Mouse (Mus musculus) CH12.LX (cell line): ENCODE results near the gene Ormdl2. TPM values are rescaled to one million over a fixed set of nuclear protein-coding genes. Genes with fewer than 3 reads are reported as not detected.

Experiments used
- DNase-seq: peaks from one replicate; pipeline ENCODE4 v3.0.0-alpha.2; 2013; ENCODE audit errors: extremely low read depth
- H3K27ac ChIP-seq: 2 replicates; pipeline ENCODE4 v1.5.1; 2012; ENCODE audit warnings: low read depth, mild to moderate bottlenecking, control low read depth, moderate library complexity; ENCODE audit not compliant: insufficient read depth
- H3K27me3 ChIP-seq: replicated peaks from 2 replicates; pipeline ENCODE3; 2012; ENCODE audit warnings: inconsistent platforms
- H3K36me3 ChIP-seq, 2 experiments: replicated peaks in 1 of 2; 2 replicates each; pipeline versions ENCODE3 to v1.6.1; 2012; ENCODE audit warnings: inconsistent platforms in 1 of 2, low read length in 1 of 2, mild to moderate bottlenecking in 1 of 2, mixed read lengths in 1 of 2, moderate library complexity in 1 of 2; ENCODE audit not compliant: control insufficient read depth in 1 of 2, insufficient read depth in 1 of 2
- H3K4me1 ChIP-seq, 2 experiments: 2 replicates each; pipeline ENCODE4 v1.6.1; 2012; ENCODE audit warnings: inconsistent platforms in 1 of 2, moderate library complexity in 1 of 2; ENCODE audit not compliant: insufficient read depth in 2 of 2, control insufficient read depth in 1 of 2
- H3K4me2 ChIP-seq: 2 replicates; pipeline ENCODE4 v1.6.1; 2012; ENCODE audit warnings: low read depth, mild to moderate bottlenecking, control low read depth; ENCODE audit not compliant: poor library complexity, insufficient read depth, severe bottlenecking
- H3K4me3 ChIP-seq, 3 experiments: fragments of 150-350 bp in 1 of 3; sonication (generic) in 1 of 3; replicated peaks in 1 of 3; 2 replicates each; pipeline versions ENCODE3 to v1.5.1; 2011 to 2012; ENCODE audit warnings: low read depth in 2 of 3, low read length in 2 of 3, mild to moderate bottlenecking in 2 of 3, moderate library complexity in 2 of 3, control low read depth in 1 of 3, improper control_type of control experiment in 1 of 3, inconsistent platforms in 1 of 3, mixed read lengths in 1 of 3; ENCODE audit not compliant: poor library complexity in 1 of 3
- H3K79me2 ChIP-seq: replicated peaks from 2 replicates; pipeline ENCODE4 v1.6.1; 2012; ENCODE audit warnings: mild to moderate bottlenecking, moderate library complexity; ENCODE audit not compliant: control insufficient read depth, poor library complexity, insufficient read depth, severe bottlenecking; ENCODE audit errors: extremely low read depth
- H3K9ac ChIP-seq: 2 replicates; pipeline ENCODE4 v1.6.1; 2012; ENCODE audit warnings: low read depth, mild to moderate bottlenecking, control low read depth, moderate library complexity; ENCODE audit not compliant: insufficient read depth
- H3K9me3 ChIP-seq: replicated peaks from 2 replicates; pipeline ENCODE3; 2012; ENCODE audit warnings: low read length, inconsistent platforms, mixed read lengths
- CHD1 ChIP-seq: IDR thresholded peaks from 2 replicates; pipeline ENCODE4 v1.6.1; 2012; ENCODE audit warnings: low read depth, low read length, improper control_type of control experiment, inconsistent platforms
- CHD2 ChIP-seq: IDR thresholded peaks from 2 replicates; pipeline ENCODE4 v1.6.1; 2011; ENCODE audit warnings: low read length, improper control_type of control experiment
- CTCF ChIP-seq, 2 experiments: IDR thresholded peaks in 1 of 2; conservative IDR thresholded peaks in 1 of 2; 2 replicates each; pipeline ENCODE4 v1.5.1; 2011 to 2012; ENCODE audit warnings: low read depth in 2 of 2, low read length in 2 of 2, improper control_type of control experiment in 1 of 2, inconsistent platforms in 1 of 2, mild to moderate bottlenecking in 1 of 2, moderate library complexity in 1 of 2
- PAX5 ChIP-seq: IDR thresholded peaks from 2 replicates; pipeline ENCODE4 v1.6.1; 2012; ENCODE audit warnings: low read length, inconsistent platforms, mixed read lengths
- RAD21 ChIP-seq: IDR thresholded peaks from 2 replicates; pipeline ENCODE4 v1.6.1; 2011; ENCODE audit warnings: low read depth, mild to moderate bottlenecking, low read length, improper control_type of control experiment, moderate library complexity
- SMC3 ChIP-seq: IDR thresholded peaks from 2 replicates; pipeline ENCODE4 v1.6.1; 2011; ENCODE audit warnings: low read depth, low read length, improper control_type of control experiment
- dilution Hi-C: fragments of 300-500 bp; cut with MboI; formaldehyde crosslinking; loops from 2 replicates; pipeline ENCODE4 v1.14.3; 2020; ENCODE audit warnings: low sequenced_read_pairs; ENCODE audit not compliant: extremely low pct_unique_long_range_greater_than_20kb, extremely low pct_ligation_motif_present
- in situ Hi-C: fragments of 300-500 bp; cut with MboI; formaldehyde crosslinking; loops from 3 replicates; pipeline ENCODE4 v1.14.3; 2019; ENCODE audit warnings: low sequenced_read_pairs, low pct_ligation_motif_present, low pct_unique_long_range_greater_than_20kb, mixed read lengths
- polyA plus RNA-seq: library from polyadenylated mRNA; unstranded; fragments of >175 nt; gene quantifications from 2 replicates; pipeline ENCODE4 v1.2.1, GENCODE M21; 2012; ENCODE audit warnings: low read depth; ENCODE audit not compliant: insufficient read length
- total RNA-seq, 2 experiments: library from RNA; depleted of rRNA; stranded (reverse); fragments of 300-350 nt in 1 of 2; fragments of >200 nt in 1 of 2; gene quantifications; 2 replicates each; pipeline ENCODE4 v1.2.3; 2012 to 2014

Ormdl2 gene
- total and polyA plus RNA-seq, 3 experiments: 56.1 to 116 (median 65.8) TPM

DNA sequence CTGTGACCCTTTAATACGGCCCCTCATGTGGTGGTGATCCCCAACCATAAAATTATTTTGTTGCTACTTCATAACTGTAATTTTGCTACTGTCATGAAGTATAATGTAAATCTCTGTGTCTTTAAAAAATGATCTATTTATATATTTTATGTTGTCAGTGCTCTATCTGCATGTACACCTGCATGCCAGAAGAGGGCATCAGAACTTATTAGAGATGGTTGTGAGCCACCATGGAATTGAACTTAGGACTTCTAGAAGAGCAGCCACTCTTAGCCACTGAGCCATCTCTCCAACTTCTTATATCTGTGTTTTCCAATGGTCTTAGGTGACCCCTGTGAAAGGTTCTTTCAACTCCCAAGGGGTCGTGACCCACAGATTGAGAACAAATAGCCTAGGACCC lies 48.5 kb downstream of the Ormdl2 start:
- peak; percentile 22 for DNase-seq
- Histone ChIP-seq H3K79me2 (no peaks in the 10 kb centered on the region), H3K9me3 (peaks cover 3% of the 10 kb centered on the region), H3K27ac (no peak overlapping the region), H3K4me2 (no peak overlapping the region), H3K4me3 (no peak overlapping the region), H3K4me1 (no peaks in the 10 kb centered on the region), H3K9ac (no peak overlapping the region), H3K27me3 (no peaks in the 10 kb centered on the region), H3K36me3 (peaks cover 0 to 7% of the 10 kb centered on the region in 2 experiments)
- TF ChIP-seq SMC3: peak; percentile 71
- no peak for TF ChIP-seq CHD2
- no peak for TF ChIP-seq CHD1
- no peak for TF ChIP-seq PAX5
- TF ChIP-seq RAD21: peak; percentile 42
- peak; percentile 30 to 67; a peak in 3 of 4 replicates for TF ChIP-seq CTCF (conservative IDR thresholded peaks at IDR 0.05 in 1 of 2, IDR thresholded peaks at IDR 0.05 in 1 of 2; ENCODE audit: low read depth in 2 of 2, low read length in 2 of 2)
- in situ Hi-C loops: loop anchor here (5.0 kb wide), 2 partner anchors 49 to 124 kb away; partner anchors contain the start of gene Ormdl2
- dilution Hi-C loops: no loop called here

Other genes starting within 250 kb of the Ormdl2 start
Only the 20 nearest of the 24 such genes appear.
- gene Rps26, start 194.9 kb downstream of the Ormdl2 start, total RNA-seq (2012; rRNA removed): 2,580 and 2,987 TPM in 2 replicates
- gene Rps26, start 194.9 kb downstream of the Ormdl2 start, total RNA-seq (2014; rRNA removed): 1,667 and 1,906 TPM in 2 replicates
- gene Rps26, start 194.9 kb downstream of the Ormdl2 start, polyA plus RNA-seq: 2,220 and 2,250 TPM in 2 replicates
- gene Ikzf4, start 175.7 kb downstream of the Ormdl2 start, total RNA-seq (2012; rRNA removed): 0.08 and 0.13 TPM in 2 replicates
- gene Ikzf4, start 175.7 kb downstream of the Ormdl2 start, total RNA-seq (2014; rRNA removed): 0.09 TPM in 1 of 2 replicates, not detected in the other
- gene Ikzf4, start 175.7 kb downstream of the Ormdl2 start, polyA plus RNA-seq: 0.57 and 1.5 TPM in 2 replicates
- gene Suox, start 147.6 kb downstream of the Ormdl2 start, total RNA-seq (2012; rRNA removed): 8.3 and 10.5 TPM in 2 replicates
- gene Suox, start 147.6 kb downstream of the Ormdl2 start, total RNA-seq (2014; rRNA removed): 10.9 and 11.4 TPM in 2 replicates
- gene Suox, start 147.6 kb downstream of the Ormdl2 start, polyA plus RNA-seq: 9.0 TPM in 2 replicates
- gene Rab5b, start 125.4 kb downstream of the Ormdl2 start, total RNA-seq (2012; rRNA removed): 22.0 and 27.4 TPM in 2 replicates
- 28.9 and 34.4 TPM in 2 replicates for gene Rab5b, start 125.4 kb downstream of the Ormdl2 start, total RNA-seq (2014; rRNA removed)
- gene Rab5b, start 125.4 kb downstream of the Ormdl2 start, polyA plus RNA-seq: 20.4 and 20.6 TPM in 2 replicates
- gene Pmel, start 117.5 kb downstream of the Ormdl2 start, total RNA-seq (2012; rRNA removed): 7.1 and 7.6 TPM in 2 replicates
- gene Pmel, start 117.5 kb downstream of the Ormdl2 start, total RNA-seq (2014; rRNA removed): 5.3 and 5.5 TPM in 2 replicates
- gene Pmel, start 117.5 kb downstream of the Ormdl2 start, polyA plus RNA-seq: 8.8 and 9.4 TPM in 2 replicates
- gene Cdk2, start 116.6 kb downstream of the Ormdl2 start, total RNA-seq (2012; rRNA removed): 38.9 and 47.1 TPM in 2 replicates
- gene Cdk2, start 116.6 kb downstream of the Ormdl2 start, total RNA-seq (2014; rRNA removed): 79.3 and 86.9 TPM in 2 replicates
- 75.3 and 89.2 TPM in 2 replicates for gene Cdk2, start 116.6 kb downstream of the Ormdl2 start, polyA plus RNA-seq
- 5.9 and 6.6 TPM in 2 replicates for gene Dgka, start 76.8 kb downstream of the Ormdl2 start, total RNA-seq (2012; rRNA removed)
- 3.4 TPM in 2 replicates for gene Dgka, start 76.8 kb downstream of the Ormdl2 start, total RNA-seq (2014; rRNA removed)
- gene Dgka, start 76.8 kb downstream of the Ormdl2 start, polyA plus RNA-seq: 9.0 and 9.5 TPM in 2 replicates
- 52.8 and 63.1 TPM in 2 replicates for gene Pym1, start 73.8 kb downstream of the Ormdl2 start, total RNA-seq (2012; rRNA removed)
- gene Pym1, start 73.8 kb downstream of the Ormdl2 start, total RNA-seq (2014; rRNA removed): 84.9 and 87.8 TPM in 2 replicates
- gene Pym1, start 73.8 kb downstream of the Ormdl2 start, polyA plus RNA-seq: 75.6 and 86.6 TPM in 2 replicates
- 0.76 and 1.3 TPM in 2 replicates for gene Mmp19, start 30.7 kb downstream of the Ormdl2 start, total RNA-seq (2012; rRNA removed)
- gene Mmp19, start 30.7 kb downstream of the Ormdl2 start, total RNA-seq (2014; rRNA removed): 0.39 and 0.50 TPM in 2 replicates
- gene Mmp19, start 30.7 kb downstream of the Ormdl2 start, polyA plus RNA-seq: 0.57 and 0.72 TPM in 2 replicates
- 33.4 and 33.7 TPM in 2 replicates for gene Dnajc14, start 17.6 kb downstream of the Ormdl2 start, total RNA-seq (2012; rRNA removed)
- 24.8 and 25.3 TPM in 2 replicates for gene Dnajc14, start 17.6 kb downstream of the Ormdl2 start, total RNA-seq (2014; rRNA removed)
- 32.6 and 32.8 TPM in 2 replicates for gene Dnajc14, start 17.6 kb downstream of the Ormdl2 start, polyA plus RNA-seq
- 1.2 and 2.0 TPM in 2 replicates for gene Tmem198b, start 17.3 kb downstream of the Ormdl2 start, total RNA-seq (2012; rRNA removed)
- 2.0 and 2.6 TPM in 2 replicates for gene Tmem198b, start 17.3 kb downstream of the Ormdl2 start, total RNA-seq (2014; rRNA removed)
- 4.5 and 4.7 TPM in 2 replicates for gene Tmem198b, start 17.3 kb downstream of the Ormdl2 start, polyA plus RNA-seq
- 75.4 and 94.6 TPM in 2 replicates for gene Sarnp, start 4.3 kb downstream of the Ormdl2 start, total RNA-seq (2012; rRNA removed)
- 170 and 198 TPM in 2 replicates for gene Sarnp, start 4.3 kb downstream of the Ormdl2 start, total RNA-seq (2014; rRNA removed)
- gene Sarnp, start 4.3 kb downstream of the Ormdl2 start, polyA plus RNA-seq: 201 and 283 TPM in 2 replicates
- gene Gdf11, start 70.1 kb upstream of the Ormdl2 start, total RNA-seq (2012; rRNA removed): 4.5 and 5.4 TPM in 2 replicates
- gene Gdf11, start 70.1 kb upstream of the Ormdl2 start, total RNA-seq (2014; rRNA removed): 3.4 and 4.3 TPM in 2 replicates
- 7.3 and 7.4 TPM in 2 replicates for gene Gdf11, start 70.1 kb upstream of the Ormdl2 start, polyA plus RNA-seq
- gene Cd63, start 79.3 kb upstream of the Ormdl2 start, total RNA-seq (2012; rRNA removed): 0.34 TPM in 1 of 2 replicates, not detected in the other
- gene Cd63, start 79.3 kb upstream of the Ormdl2 start, total RNA-seq (2014; rRNA removed): not detected in 2 replicates
- 0.55 TPM in 1 of 2 replicates, not detected in the other for gene Cd63, start 79.3 kb upstream of the Ormdl2 start, polyA plus RNA-seq
- gene Rdh5, start 101.2 kb upstream of the Ormdl2 start, total RNA-seq (2012; rRNA removed): 2.6 and 4.3 TPM in 2 replicates
- gene Rdh5, start 101.2 kb upstream of the Ormdl2 start, total RNA-seq (2014; rRNA removed): 3.8 and 5.2 TPM in 2 replicates
- 4.6 and 6.2 TPM in 2 replicates for gene Rdh5, start 101.2 kb upstream of the Ormdl2 start, polyA plus RNA-seq
- gene Bloc1s1, start 102.4 kb upstream of the Ormdl2 start, total RNA-seq (2012; rRNA removed): 67.8 and 74.4 TPM in 2 replicates
- 33.6 and 34.1 TPM in 2 replicates for gene Bloc1s1, start 102.4 kb upstream of the Ormdl2 start, total RNA-seq (2014; rRNA removed)
- gene Bloc1s1, start 102.4 kb upstream of the Ormdl2 start, polyA plus RNA-seq: 37.1 and 46.9 TPM in 2 replicates
- 0.34 and 0.64 TPM in 2 replicates for gene Itga7, start 112.2 kb upstream of the Ormdl2 start, total RNA-seq (2012; rRNA removed)
- 0.14 and 0.55 TPM in 2 replicates for gene Itga7, start 112.2 kb upstream of the Ormdl2 start, total RNA-seq (2014; rRNA removed)
- 0.63 and 0.74 TPM in 2 replicates for gene Itga7, start 112.2 kb upstream of the Ormdl2 start, polyA plus RNA-seq
- not detected in 2 replicates for gene Mettl7b, start 139.3 kb upstream of the Ormdl2 start, total RNA-seq (2012; rRNA removed)
- gene Mettl7b, start 139.3 kb upstream of the Ormdl2 start, total RNA-seq (2014; rRNA removed): not detected in 2 replicates
- not detected in 2 replicates for gene Mettl7b, start 139.3 kb upstream of the Ormdl2 start, polyA plus RNA-seq
- gene Olfr9, start 167.8 kb upstream of the Ormdl2 start, total RNA-seq (2012; rRNA removed): not detected in 2 replicates
- gene Olfr9, start 167.8 kb upstream of the Ormdl2 start, total RNA-seq (2014; rRNA removed): not detected in 2 replicates
- gene Olfr9, start 167.8 kb upstream of the Ormdl2 start, polyA plus RNA-seq: not detected in 2 replicates
- gene Olfr763, start 189.1 kb upstream of the Ormdl2 start, total RNA-seq (2012; rRNA removed): not detected in 2 replicates
- gene Olfr763, start 189.1 kb upstream of the Ormdl2 start, total RNA-seq (2014; rRNA removed): not detected in 2 replicates
- gene Olfr763, start 189.1 kb upstream of the Ormdl2 start, polyA plus RNA-seq: not detected in 2 replicates